Mouse (Mus musculus) forebrain, embryonic 13.5 days (tissue): Measurements from ENCODE around the gene Zfp654. TPM values are rescaled to one million over a fixed set of nuclear protein-coding genes. Genes with fewer than 3 reads are reported as not detected.

Experiments used
- ATAC-seq: fragments of 200-750 bp; cut with Nextera tagmentation; 2 replicates; pipeline ENCODE4 v1.8.0; 2017
- H3K27ac ChIP-seq: fragments of 300-500 bp; sonication (generic); 2 replicates; pipeline ENCODE4 v1.5.1; 2015; ENCODE audit warnings: inconsistent platforms, mild to moderate bottlenecking, moderate library complexity
- H3K27me3 ChIP-seq: fragments of 300-500 bp; sonication (generic); 2 replicates; pipeline ENCODE4 v1.6.1; 2015; ENCODE audit warnings: mild to moderate bottlenecking, inconsistent platforms
- H3K36me3 ChIP-seq: fragments of 300-500 bp; sonication (generic); 2 replicates; pipeline ENCODE4 v1.6.1; 2015; ENCODE audit warnings: mild to moderate bottlenecking, inconsistent platforms; ENCODE audit not compliant: poor library complexity, severe bottlenecking
- H3K4me1 ChIP-seq: fragments of 300-500 bp; sonication (generic); 2 replicates; pipeline ENCODE4 v1.6.1; 2015; ENCODE audit warnings: inconsistent platforms
- H3K4me2 ChIP-seq: fragments of 300-500 bp; sonication (generic); 2 replicates; pipeline ENCODE4 v1.6.1; 2015; ENCODE audit warnings: inconsistent platforms, mild to moderate bottlenecking, moderate library complexity
- H3K4me3 ChIP-seq: fragments of 300-500 bp; sonication (generic); 2 replicates; pipeline ENCODE4 v1.5.1; 2015; ENCODE audit warnings: mild to moderate bottlenecking, inconsistent platforms
- H3K9ac ChIP-seq: fragments of 300-500 bp; sonication (generic); 2 replicates; pipeline ENCODE4 v1.6.1; 2015; ENCODE audit warnings: mild to moderate bottlenecking, inconsistent platforms
- H3K9me3 ChIP-seq: fragments of 300-500 bp; sonication (generic); replicated peaks from 2 replicates; pipeline ENCODE4 v1.6.1; 2016; ENCODE audit warnings: inconsistent platforms
- WGBS: fragments of 180-500 bp; shearing (Covaris S2); methylation state at CpG from one replicate; pipeline ENCODE4 v1.1.7; 2015; 5-methylcytosine and 5-hydroxymethylcytosine counted together
- polyA plus RNA-seq: library from polyadenylated mRNA; unstranded; fragments of >200 nt; fragmentation: Nextera tagmentation; extraction: Ambion mirVana; gene quantifications from 2 replicates; pipeline ENCODE4 v1.2.1, GENCODE M21; 2015

Zfp654 gene
- polyA plus RNA-seq, 1 experiment from 2014 or later, result 5.1 TPM

DNA sequence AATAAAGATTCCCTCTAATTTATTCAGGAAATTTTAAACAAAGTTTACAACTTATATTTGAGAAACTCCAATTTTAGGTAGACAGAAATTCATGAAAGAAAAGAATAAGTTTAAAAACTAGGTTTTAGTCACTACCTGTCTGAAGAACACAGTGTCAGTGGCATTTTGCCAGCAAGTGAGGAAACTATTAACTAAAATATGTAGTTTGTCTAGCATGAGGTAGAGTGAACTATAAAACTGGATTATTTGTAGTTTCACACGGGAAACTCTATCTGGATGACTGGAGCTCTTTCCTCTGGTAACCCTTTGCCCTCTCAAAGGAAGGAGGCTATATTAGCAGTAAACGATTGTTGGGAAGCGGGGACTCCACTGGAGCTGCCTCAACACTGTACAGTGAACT is 48.4 kb downstream of the Zfp654 start:
- 92% methylated on average over 3 of the region's 3 CpGs for WGBS
- Histone ChIP-seq H3K9ac (no peak overlapping the region), H3K36me3 (peaks cover 17% of the 10 kb centered on the region), H3K9me3 (no peaks in the 10 kb centered on the region), H3K4me3 (no peak overlapping the region), H3K27me3 (no peaks in the 10 kb centered on the region), H3K4me1 (no peaks in the 10 kb centered on the region), H3K27ac (no peak overlapping the region), H3K4me2 (no peak overlapping the region)
- ATAC-seq, result no peak

DNA sequence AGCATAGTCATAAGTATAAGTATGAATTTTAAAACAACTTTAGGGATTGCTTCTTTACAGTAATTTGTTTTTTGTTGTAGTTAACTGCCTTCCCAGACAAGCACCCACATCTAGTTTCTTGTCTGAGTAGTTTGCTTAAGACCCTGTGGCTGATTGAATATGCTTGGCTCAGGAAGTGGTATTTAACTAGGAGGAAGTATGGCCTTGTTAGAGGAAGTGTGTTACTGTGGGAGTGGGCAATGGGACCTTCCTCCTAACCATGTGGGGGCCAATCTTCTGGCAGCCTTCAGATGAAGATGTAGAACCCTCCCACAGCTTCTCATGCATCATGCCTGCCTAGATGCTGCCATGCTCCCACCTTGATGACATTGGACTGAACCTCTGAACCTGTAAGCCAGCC is 49.8 kb downstream of the Zfp654 start:
- Histone ChIP-seq H3K4me2 (no peak overlapping the region), H3K9me3 (no peaks in the 10 kb centered on the region), H3K27me3 (no peaks in the 10 kb centered on the region), H3K4me3 (no peak overlapping the region), H3K27ac (no peak overlapping the region), H3K9ac (no peak overlapping the region), H3K36me3 (peaks cover 17% of the 10 kb centered on the region), H3K4me1 (no peaks in the 10 kb centered on the region)
- ATAC-seq, result no peak

DNA sequence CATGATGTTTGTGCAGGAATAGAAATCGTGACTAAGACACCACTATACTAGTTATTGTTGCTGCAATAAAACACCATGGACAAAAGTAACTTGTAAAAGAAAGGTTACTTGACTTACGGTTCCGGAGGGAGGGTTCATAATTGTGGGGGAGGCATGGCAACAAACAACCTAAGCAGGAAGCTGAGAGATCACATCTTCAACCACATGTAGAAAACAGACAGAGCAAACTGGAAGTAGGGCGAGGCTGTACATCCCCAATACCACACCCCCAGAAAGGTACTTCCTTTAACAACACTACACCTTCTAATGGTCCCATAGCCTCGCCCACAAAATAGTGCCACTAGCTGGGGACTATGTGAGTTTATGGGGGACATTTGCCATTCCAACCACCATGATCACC is 51.1 kb downstream of the Zfp654 start:
- Histone ChIP-seq H3K4me3 (no peak overlapping the region), H3K36me3 (peaks cover 11% of the 10 kb centered on the region), H3K27me3 (no peaks in the 10 kb centered on the region), H3K4me2 (no peak overlapping the region), H3K27ac (no peak overlapping the region), H3K9ac (no peak overlapping the region), H3K4me1 (no peaks in the 10 kb centered on the region), H3K9me3 (no peaks in the 10 kb centered on the region)
- ATAC-seq, result no peak
- 95% methylated on average over 5 of the region's 5 CpGs for WGBS

GRCm38 (mm10) chr16:64794802-64795201 is 56.6 kb downstream of the Zfp654 start:
- Histone ChIP-seq H3K9ac (no peak overlapping the region), H3K9me3 (no peaks in the 10 kb centered on the region), H3K36me3 (no peaks in the 10 kb centered on the region), H3K4me1 (no peaks in the 10 kb centered on the region), H3K27me3 (no peaks in the 10 kb centered on the region), H3K4me2 (no peak overlapping the region), H3K4me3 (no peak overlapping the region), H3K27ac (no peak overlapping the region)
- WGBS, result 89% methylated on average over 2 of the region's 2 CpGs
- ATAC-seq, result no peak

- H3K9me3 ChIP-seq, result no peaks in the 10 kb centered on the region
Observed at GRCm38 (mm10) chr16:64789706-64790105, 61.7 kb downstream of the Zfp654 start.

GRCm38 (mm10) chr16:64775516-64775915 is 75.9 kb downstream of the Zfp654 start:
- no peak for ATAC-seq
- Histone ChIP-seq H3K9ac (no peak overlapping the region), H3K4me1 (0 out of 2 replicates have a peak, but pooled peaks cover 4% of the 10 kb centered on the region), H3K4me2 (no peak overlapping the region), H3K4me3 (no peak overlapping the region), H3K27ac (no peak overlapping the region), H3K27me3 (no peaks in the 10 kb centered on the region), H3K36me3 (0 out of 2 replicates have a peak, but pooled peaks cover 4% of the 10 kb centered on the region), H3K9me3 (no peaks in the 10 kb centered on the region)
- WGBS, result 76% methylated on average over 1 of the region's 1 CpGs

More at GRCm38 (mm10) chr16:64789706-64790105, 61.7 kb downstream of the Zfp654 start:
- Histone ChIP-seq H3K9ac (no peak overlapping the region), H3K27me3 (no peaks in the 10 kb centered on the region), H3K36me3 (peaks cover 17% of the 10 kb centered on the region), H3K4me1 (no peaks in the 10 kb centered on the region), H3K27ac (no peak overlapping the region), H3K4me3 (no peak overlapping the region), H3K4me2 (no peak overlapping the region)
- WGBS, result 94% methylated on average over 3 of the region's 3 CpGs
- ATAC-seq, result no peak

- Histone ChIP-seq H3K4me1 (peaks cover 17% of the 10 kb centered on the region), H3K4me2 (peak overlapping the region; percentile 62), H3K27me3 (no peaks in the 10 kb centered on the region), H3K4me3 (peak overlapping the region; percentile 88), H3K27ac (no peak overlapping the region), H3K36me3 (peaks cover 7% of the 10 kb centered on the region; the same call in 1 of the 2 replicates), H3K9ac (no peak overlapping the region), H3K9me3 (no peaks in the 10 kb centered on the region)
- 94% methylated on average over 2 of the region's 2 CpGs for WGBS
- 0 out of 2 replicates have a peak, but pooled peaks have one; percentile 2 for ATAC-seq
Observed at GRCm38 (mm10) chr16:64771431-64771818, 80.0 kb downstream of the Zfp654 start.

DNA sequence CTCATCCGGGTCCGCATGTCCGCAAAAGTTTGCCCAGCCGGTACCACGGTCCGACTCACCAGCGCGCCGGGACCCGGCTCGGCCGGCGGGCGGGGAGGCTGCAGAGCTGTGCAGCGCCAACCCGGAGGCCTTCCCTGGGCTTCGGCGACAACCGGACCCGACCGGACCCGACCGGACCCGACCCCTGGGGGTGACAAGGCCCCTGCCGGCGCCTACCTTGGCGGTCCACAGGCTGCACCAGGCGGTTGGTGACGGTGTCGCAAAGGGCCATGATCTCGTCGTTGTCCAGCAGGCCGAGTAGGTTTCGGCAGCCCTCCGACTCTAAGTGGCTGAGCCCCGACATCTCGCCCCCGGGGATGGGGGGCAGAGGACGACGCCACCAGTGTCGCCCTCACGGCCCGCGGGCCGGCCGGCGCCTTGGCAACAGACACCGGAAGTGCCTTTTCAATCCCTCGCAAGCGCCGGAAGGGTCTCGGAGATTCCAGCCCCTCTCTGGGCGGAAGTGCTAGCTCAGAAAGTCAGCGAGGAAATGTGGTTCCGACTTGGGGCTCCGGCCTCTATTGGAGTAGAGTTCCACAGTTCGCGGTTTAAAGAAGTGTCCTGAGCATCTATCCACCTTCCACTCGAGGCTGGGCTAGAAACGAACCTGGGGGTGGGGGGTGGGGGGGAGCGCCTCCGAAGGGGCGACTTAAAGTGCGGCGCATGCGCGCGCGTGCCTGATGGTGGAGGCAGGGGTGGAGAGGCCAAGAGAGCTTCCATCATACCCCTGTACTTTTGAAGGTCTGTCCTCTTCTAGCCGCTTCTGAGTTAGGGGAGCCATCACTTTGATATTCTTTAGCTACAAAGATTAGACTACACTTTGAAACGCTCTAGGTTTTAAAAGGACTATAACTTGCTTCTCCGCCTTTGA is 80.7 kb downstream of the Zfp654 start, which contains the start of gene 4930453N24Rik:
TSS of gene 4930453N24Rik (minus strand) at position 641 of the 910 bp plus-strand sequence.
- H3K9me3 ChIP-seq, result no peaks in the 10 kb centered on the region
- H3K27ac ChIP-seq, result peak within 1 kb of the TSS; percentile 81
- H3K4me2 ChIP-seq, result peak within 1 kb of the TSS; percentile 62
- peak within 1 kb of the TSS; percentile 88 for H3K4me3 ChIP-seq
- WGBS, result 2% methylated on average over 71 of the region's 72 CpGs
- peak within 1 kb of the TSS; percentile 85 for H3K9ac ChIP-seq
- H3K4me1 ChIP-seq, result peaks cover 17% of the 10 kb centered on the region
- ATAC-seq, result peak; percentile 97
- H3K27me3 ChIP-seq, result no peaks in the 10 kb centered on the region
- H3K36me3 ChIP-seq, result peaks cover 13% of the 10 kb centered on the region

DNA sequence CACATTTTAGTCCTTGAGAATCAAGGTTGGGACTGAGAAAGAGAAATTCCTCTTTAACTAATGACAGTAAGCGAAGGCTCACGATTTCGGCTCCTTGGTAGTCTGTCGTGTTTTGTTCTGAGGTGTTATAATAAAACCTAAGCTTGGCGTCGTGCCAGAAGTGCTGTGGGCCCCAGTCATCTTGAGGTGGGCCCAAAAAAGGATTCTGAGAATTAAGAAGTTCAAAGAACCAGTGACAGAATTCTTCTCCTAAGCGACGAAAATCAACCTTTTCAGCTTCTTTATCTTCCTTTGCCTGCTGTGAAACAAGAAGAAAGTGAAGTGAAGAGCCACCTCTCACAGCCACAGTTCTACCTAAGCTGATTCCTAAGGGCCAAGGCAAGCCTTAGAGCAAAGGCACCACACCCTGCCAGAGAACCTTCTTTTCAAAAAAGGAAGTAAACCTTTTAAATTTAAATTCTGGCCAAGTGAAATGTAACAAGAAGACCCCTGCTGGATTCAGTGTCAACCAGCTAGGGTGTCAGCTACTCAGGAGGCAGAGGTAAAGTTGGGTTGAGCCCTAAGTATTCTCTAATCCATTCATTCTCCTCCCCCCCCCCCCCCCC is 84.7 kb downstream of the Zfp654 start:
- peaks cover 43% of the 10 kb centered on the region for H3K36me3 ChIP-seq
- H3K4me1 ChIP-seq, result peaks cover 17% of the 10 kb centered on the region
- no peak for ATAC-seq
- H3K4me3 ChIP-seq, result no peak overlapping the region
- H3K27ac ChIP-seq, result no peak overlapping the region
- no peaks in the 10 kb centered on the region for H3K27me3 ChIP-seq
- WGBS, result 89% methylated on average over 8 of the region's 8 CpGs
- H3K9ac ChIP-seq, result no peak overlapping the region
- H3K9me3 ChIP-seq, result peaks cover 9% of the 10 kb centered on the region; the same call in 1 of the 2 replicates
- no peak overlapping the region for H3K4me2 ChIP-seq

DNA sequence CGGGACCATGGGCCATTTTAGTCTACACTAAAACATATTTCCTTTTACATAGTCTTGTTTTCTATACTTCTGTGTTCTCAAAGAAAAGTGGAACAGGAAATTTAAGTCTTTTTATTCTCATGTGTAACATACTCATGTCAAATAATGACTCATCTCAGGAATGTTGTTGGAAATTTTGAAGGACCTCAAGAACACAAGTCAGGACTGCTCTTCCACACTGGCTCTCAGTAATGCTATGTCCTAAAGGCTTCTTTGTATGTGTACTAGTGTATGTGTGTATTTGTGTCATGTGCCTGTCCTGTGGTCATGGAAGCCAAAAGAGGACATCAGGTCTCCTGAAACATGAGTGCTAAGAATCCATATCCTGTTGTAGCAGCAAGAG is 92.2 kb downstream of the Zfp654 start:
- Histone ChIP-seq H3K27me3 (no peaks in the 10 kb centered on the region), H3K4me1 (no peaks in the 10 kb centered on the region), H3K9me3 (peaks cover 14% of the 10 kb centered on the region; the same call in 1 of the 2 replicates), H3K9ac (no peak overlapping the region), H3K4me3 (no peak overlapping the region), H3K4me2 (no peak overlapping the region), H3K36me3 (peaks cover 24% of the 10 kb centered on the region), H3K27ac (no peak overlapping the region)
- no peak for ATAC-seq
- 90% methylated on average over 1 of the region's 1 CpGs for WGBS

DNA sequence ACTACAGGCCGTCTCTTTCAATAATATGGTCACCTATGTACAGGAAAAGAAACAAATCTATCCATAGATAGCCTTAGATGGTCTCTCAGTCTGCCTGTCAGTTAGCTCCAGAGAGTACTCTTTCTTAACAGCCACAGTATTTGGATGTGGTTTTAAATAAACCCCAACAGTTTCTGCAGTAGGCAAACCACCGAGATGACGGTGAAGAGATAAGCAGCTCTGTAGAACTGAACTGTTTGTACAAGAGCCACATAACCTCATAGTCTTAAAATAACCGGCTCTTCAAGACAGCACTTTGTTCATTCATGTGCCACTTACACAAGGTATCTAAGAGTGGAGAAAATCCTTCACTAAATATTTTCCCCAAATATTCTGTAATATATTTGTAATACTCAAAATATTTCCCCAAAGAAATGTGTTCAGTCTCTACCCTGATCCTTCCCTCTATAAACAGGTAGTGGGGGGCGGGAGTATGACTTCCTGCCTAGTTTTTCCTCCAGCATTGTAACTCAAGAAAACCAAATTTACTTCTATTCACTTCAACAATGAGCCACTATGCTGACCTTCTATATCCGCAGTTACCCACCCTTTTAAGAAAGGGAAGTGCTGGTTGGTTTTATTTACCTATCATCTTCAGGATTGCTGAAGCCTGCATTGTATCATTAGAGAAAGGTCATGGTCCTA is 92.7 kb downstream of the Zfp654 start:
- Histone ChIP-seq H3K36me3 (peaks cover 21% of the 10 kb centered on the region), H3K4me2 (no peak overlapping the region), H3K9me3 (peaks cover 14% of the 10 kb centered on the region; the same call in 1 of the 2 replicates), H3K27ac (no peak overlapping the region), H3K27me3 (no peaks in the 10 kb centered on the region), H3K4me1 (no peaks in the 10 kb centered on the region), H3K9ac (no peak overlapping the region), H3K4me3 (no peak overlapping the region)
- WGBS, result 93% methylated on average over 6 of the region's 6 CpGs
- ATAC-seq, result no peak
